Mouse (Mus musculus): ENCODE data around the gene Hmgb3.

DNA sequence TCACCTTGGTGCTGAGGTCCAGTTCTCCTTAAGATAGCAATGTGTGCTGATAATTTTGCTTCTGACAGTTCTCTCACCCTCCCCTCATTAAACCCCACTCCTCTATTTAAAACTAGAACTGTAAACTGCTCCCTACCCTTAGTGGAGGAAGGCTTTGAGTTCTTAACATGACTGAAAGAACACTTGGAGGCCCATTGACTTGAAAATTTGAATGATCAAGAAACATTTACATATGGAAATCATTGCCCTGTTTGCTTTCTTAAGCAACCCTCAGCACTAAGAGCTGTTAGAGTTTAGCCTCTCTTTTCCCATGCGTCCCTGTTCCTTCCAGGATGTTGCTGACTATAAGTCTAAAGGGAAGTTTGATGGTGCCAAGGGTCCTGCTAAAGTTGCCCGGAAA, 3.6 kb downstream of the Hmgb3 start:
- TF ChIP-seq POLR2A (IDR thresholded peaks at IDR 0.05; ENCODE audit: insufficient read length, low read depth) (no peak), MAX (IDR thresholded peaks at IDR 0.05; ENCODE audit: low read depth) (no peak), SRF (IDR thresholded peaks at IDR 0.05; ENCODE audit: control insufficient read depth, insufficient read length, low read depth) (no peak), POLR2AphosphoS2 (IDR thresholded peaks at IDR 0.05; ENCODE audit: insufficient read length, low read depth) (no peak)
